Mouse (Mus musculus): Measurements from ENCODE around the gene Synpo2. TPM values are rescaled to one million over a fixed set of nuclear protein-coding genes. Genes with fewer than 3 reads are reported as not detected.

Synpo2 gene
- polyA plus RNA-seq, 1 experiment from 2014 or later = 1.4 TPM

GRCm38 (mm10) chr3:123193740-123194139 is 42.2 kb downstream of the Synpo2 start:
- H3K27ac ChIP-seq = no peak overlapping the region
- H3K36me3 ChIP-seq = no peaks in the 10 kb centered on the region
- no peak for ATAC-seq (ENCODE audit: low FRiP score)
- no peak overlapping the region for H3K9ac ChIP-seq
- 83% methylated on average over 4 of the region's 4 CpGs for WGBS
- no peaks in the 10 kb centered on the region for H3K27me3 ChIP-seq
- no peak overlapping the region for H3K4me2 ChIP-seq
- H3K4me1 ChIP-seq (replicated peaks) = no peaks in the 10 kb centered on the region
- H3K4me3 ChIP-seq = no peak overlapping the region
- H3K9me3 ChIP-seq = no peaks in the 10 kb centered on the region

- H3K4me2 ChIP-seq = no peak overlapping the region
- no peaks in the 10 kb centered on the region for H3K9me3 ChIP-seq
- no peaks in the 10 kb centered on the region for H3K36me3 ChIP-seq
- no peak overlapping the region for H3K9ac ChIP-seq
- no peak overlapping the region for H3K4me3 ChIP-seq
- 0 out of 2 replicates have a peak, but pooled peaks cover 2% of the 10 kb centered on the region for H3K4me1 ChIP-seq (replicated peaks)
- H3K27me3 ChIP-seq = no peaks in the 10 kb centered on the region
- no peak for ATAC-seq (ENCODE audit: low FRiP score)
- no peak overlapping the region for H3K27ac ChIP-seq
Observed at GRCm38 (mm10) chr3:123191602-123192001, 44.3 kb downstream of the Synpo2 start.

GRCm38 (mm10) chr3:123190329-123190728 is 45.6 kb downstream of the Synpo2 start:
- no peak overlapping the region for H3K4me3 ChIP-seq
- ATAC-seq (ENCODE audit: low FRiP score) = no peak
- no peaks in the 10 kb centered on the region for H3K27me3 ChIP-seq
- no peak overlapping the region for H3K9ac ChIP-seq
- 83% methylated on average over 6 of the region's 6 CpGs for WGBS
- no peak overlapping the region for H3K27ac ChIP-seq
- no peaks in the 10 kb centered on the region for H3K9me3 ChIP-seq
- H3K36me3 ChIP-seq = no peaks in the 10 kb centered on the region
- H3K4me1 ChIP-seq (replicated peaks) = 0 out of 2 replicates have a peak, but pooled peaks cover 2% of the 10 kb centered on the region
- H3K4me2 ChIP-seq = no peak overlapping the region

- H3K4me2 ChIP-seq = no peak overlapping the region
- H3K9me3 ChIP-seq = no peaks in the 10 kb centered on the region
Observed at GRCm38 (mm10) chr3:123189826-123190225, 46.1 kb downstream of the Synpo2 start.

GRCm38 (mm10) chr3:123188616-123189230 is 47.2 kb downstream of the Synpo2 start:
- WGBS = 83% methylated on average over 12 of the region's 12 CpGs
- Histone ChIP-seq H3K9me3 (no peaks in the 10 kb centered on the region), H3K27me3 (no peaks in the 10 kb centered on the region), H3K9ac (no peak overlapping the region), H3K36me3 (no peaks in the 10 kb centered on the region), H3K4me2 (no peak overlapping the region), H3K4me3 (no peak overlapping the region), H3K4me1 (replicated peaks) (0 out of 2 replicates have a peak, but pooled peaks cover 2% of the 10 kb centered on the region), H3K27ac (no peak overlapping the region)
- ATAC-seq (ENCODE audit: low FRiP score) = no peak

More at GRCm38 (mm10) chr3:123189826-123190225, 46.1 kb downstream of the Synpo2 start:
- no peak for ATAC-seq (ENCODE audit: low FRiP score)
- Histone ChIP-seq H3K4me1 (replicated peaks) (0 out of 2 replicates have a peak, but pooled peaks cover 2% of the 10 kb centered on the region), H3K27me3 (no peaks in the 10 kb centered on the region), H3K36me3 (no peaks in the 10 kb centered on the region), H3K27ac (no peak overlapping the region), H3K4me3 (no peak overlapping the region), H3K9ac (no peak overlapping the region)
- WGBS = 69% methylated on average over 1 of the region's 1 CpGs

- no peak overlapping the region for H3K4me3 ChIP-seq
- WGBS = 82% methylated on average over 15 of the region's 15 CpGs
- H3K4me1 ChIP-seq (replicated peaks) = 0 out of 2 replicates have a peak, but pooled peaks cover 2% of the 10 kb centered on the region
- H3K27ac ChIP-seq = no peak overlapping the region
- H3K36me3 ChIP-seq = no peaks in the 10 kb centered on the region
- no peak for ATAC-seq (ENCODE audit: low FRiP score)
- H3K9ac ChIP-seq = no peak overlapping the region
- no peak overlapping the region for H3K4me2 ChIP-seq
- no peaks in the 10 kb centered on the region for H3K9me3 ChIP-seq
- no peaks in the 10 kb centered on the region for H3K27me3 ChIP-seq
Observed at GRCm38 (mm10) chr3:123187370-123188124, 48.4 kb downstream of the Synpo2 start.

- no peak for ATAC-seq (ENCODE audit: low FRiP score)
- Histone ChIP-seq H3K9ac (no peak overlapping the region), H3K27me3 (no peaks in the 10 kb centered on the region), H3K36me3 (no peaks in the 10 kb centered on the region), H3K4me3 (no peak overlapping the region), H3K9me3 (no peaks in the 10 kb centered on the region), H3K27ac (no peak overlapping the region), H3K4me1 (replicated peaks) (0 out of 2 replicates have a peak, but pooled peaks cover 2% of the 10 kb centered on the region), H3K4me2 (no peak overlapping the region)
- 91% methylated on average over 10 of the region's 10 CpGs for WGBS
Observed at GRCm38 (mm10) chr3:123185238-123185925, 50.6 kb downstream of the Synpo2 start.

- Histone ChIP-seq H3K4me2 (no peak overlapping the region), H3K27ac (no peak overlapping the region), H3K36me3 (no peaks in the 10 kb centered on the region), H3K27me3 (no peaks in the 10 kb centered on the region), H3K9ac (no peak overlapping the region), H3K4me1 (replicated peaks) (0 out of 2 replicates have a peak, but pooled peaks cover 2% of the 10 kb centered on the region), H3K9me3 (no peaks in the 10 kb centered on the region), H3K4me3 (no peak overlapping the region)
- ATAC-seq (ENCODE audit: low FRiP score) = no peak
- WGBS = 92% methylated on average over 10 of the region's 10 CpGs
Observed at GRCm38 (mm10) chr3:123184281-123184680, 51.7 kb downstream of the Synpo2 start.

GRCm38 (mm10) chr3:123179508-123179907 is 56.4 kb downstream of the Synpo2 start:
- H3K4me1 ChIP-seq (replicated peaks) = no peaks in the 10 kb centered on the region
- H3K36me3 ChIP-seq = no peaks in the 10 kb centered on the region
- H3K4me2 ChIP-seq = no peak overlapping the region
- no peak for ATAC-seq (ENCODE audit: low FRiP score)
- H3K9ac ChIP-seq = no peak overlapping the region
- no peaks in the 10 kb centered on the region for H3K27me3 ChIP-seq
- no peak overlapping the region for H3K4me3 ChIP-seq
- no peak overlapping the region for H3K27ac ChIP-seq
- 84% methylated on average over 8 of the region's 8 CpGs for WGBS
- H3K9me3 ChIP-seq = no peaks in the 10 kb centered on the region

- Histone ChIP-seq H3K4me1 (replicated peaks) (no peaks in the 10 kb centered on the region), H3K9ac (no peak overlapping the region), H3K36me3 (no peaks in the 10 kb centered on the region), H3K27me3 (no peaks in the 10 kb centered on the region), H3K9me3 (no peaks in the 10 kb centered on the region), H3K4me3 (no peak overlapping the region), H3K27ac (no peak overlapping the region), H3K4me2 (no peak overlapping the region)
- no peak for ATAC-seq (ENCODE audit: low FRiP score)
- WGBS = 87% methylated on average over 5 of the region's 5 CpGs
Observed at GRCm38 (mm10) chr3:123179041-123179440, 56.9 kb downstream of the Synpo2 start.

- Histone ChIP-seq H3K9ac (no peak overlapping the region), H3K4me3 (no peak overlapping the region), H3K4me2 (no peak overlapping the region), H3K36me3 (no peaks in the 10 kb centered on the region), H3K27ac (no peak overlapping the region), H3K9me3 (no peaks in the 10 kb centered on the region), H3K27me3 (no peaks in the 10 kb centered on the region), H3K4me1 (replicated peaks) (no peaks in the 10 kb centered on the region)
- 82% methylated on average over 4 of the region's 4 CpGs for WGBS
- ATAC-seq (ENCODE audit: low FRiP score) = no peak
Observed at GRCm38 (mm10) chr3:123178420-123178819, 57.5 kb downstream of the Synpo2 start.
